Mouse (Mus musculus): ENCODE measurements around the gene Med12l.

GRCm38 (mm10) chr3:59107439-59107838 is 101.8 kb downstream of the Med12l start:
- TF ChIP-seq TAL1 (IDR thresholded peaks at IDR 0.05; ENCODE audit: low read length): no peak
- TF ChIP-seq GATA1 (IDR thresholded peaks at IDR 0.05; ENCODE audit: low read length): no peak

Data from erythroblast, embryonic 14.5 days (primary cell).